Mouse (Mus musculus) heart, postnatal 0 days (tissue): Measurements from ENCODE around the gene Cic.

ENCODE experiments used
- CTCF ChIP-seq: IDR thresholded peaks from 2 replicates; pipeline ENCODE4 v1.5.1; 2016; ENCODE audit warnings: antibody characterized with exemption, control low read depth, low read depth
- EP300 ChIP-seq: IDR thresholded peaks from 2 replicates; pipeline ENCODE4 v1.6.1; 2016; ENCODE audit warnings: antibody characterized with exemption, low read depth

GRCm38 (mm10) chr7:25274996-25275395 lies 7.5 kb downstream of the Cic start:
- no peak for TF ChIP-seq CTCF
- no peak for TF ChIP-seq EP300
